Mouse (Mus musculus): ENCODE measurements around the gene Usp30.

DNA sequence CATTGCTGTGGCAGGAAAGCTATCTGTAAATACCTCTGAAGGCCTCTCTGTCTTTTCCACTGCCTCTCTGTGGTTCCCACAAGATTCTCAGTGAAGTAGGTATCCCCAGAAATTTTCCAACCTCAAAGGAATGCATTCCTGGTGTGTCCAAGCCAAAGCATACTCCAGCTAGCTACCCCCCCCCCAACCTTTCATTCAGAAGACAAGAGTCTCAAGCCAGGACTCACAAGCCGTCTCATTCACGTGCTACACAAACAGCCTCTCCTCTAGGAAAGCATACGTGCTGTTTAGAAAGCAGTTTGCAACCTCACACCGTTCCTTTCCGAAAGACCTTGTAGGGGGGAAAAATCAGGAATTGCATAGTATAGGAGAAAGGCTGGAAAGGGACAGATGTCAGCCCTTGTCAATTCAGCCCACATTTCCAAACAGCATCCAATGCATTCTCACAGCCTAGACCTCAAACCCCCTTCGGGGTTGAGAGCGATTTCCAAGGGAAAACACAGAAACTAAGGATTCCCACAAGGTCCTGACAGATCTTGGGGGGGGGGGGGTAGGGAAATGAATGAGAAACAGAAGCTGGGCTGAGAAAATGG is 25.3 kb downstream of the Usp30 start:
- TF ChIP-seq HCFC1 (IDR thresholded peaks at IDR 0.05; ENCODE audit: borderline replicate concordance, insufficient read depth, low read length), result no peak
- TF ChIP-seq ZC3H11A (IDR thresholded peaks at IDR 0.05; ENCODE audit: borderline replicate concordance, low read depth, low read length), result no peak
